Mouse (Mus musculus): ENCODE measurements around the gene Camk2b. TPM values are rescaled to one million over a fixed set of nuclear protein-coding genes. Genes with fewer than 3 reads are reported as not detected.
"Not testable (repeated sequence)": the region's sequence is repeated elsewhere in the genome, so short reads cannot be mapped to it uniquely, and the experiment has no call there.

The Camk2b gene
- polyA plus RNA-seq, 1 experiment from 2014 or later = 51.6 TPM

- H3K4me1 ChIP-seq (ENCODE audit: control insufficient read depth, insufficient read depth, low read length); H3K4me2 ChIP-seq (ENCODE audit: low read length); H3K9ac ChIP-seq (ENCODE audit: low read length); H3K9me3 ChIP-seq (replicated peaks; ENCODE audit: control insufficient read depth, low read length); H3K4me3 ChIP-seq (ENCODE audit: low read depth, low read length); DNase-seq (ENCODE audit: low spot score); ATAC-seq; H3K27ac ChIP-seq (ENCODE audit: low read depth, low read length); H3K36me3 ChIP-seq (ENCODE audit: control insufficient read depth, insufficient read depth, low read length); H3K27me3 ChIP-seq (replicated peaks; ENCODE audit: control insufficient read depth, insufficient read depth, low read length): not testable (repeated sequence)
- 94% methylated on average over 11 of the region's 11 CpGs for WGBS
Observed at GRCm38 (mm10) chr11:5934531-5934930, 131.6 kb downstream of the Camk2b start.

DNA sequence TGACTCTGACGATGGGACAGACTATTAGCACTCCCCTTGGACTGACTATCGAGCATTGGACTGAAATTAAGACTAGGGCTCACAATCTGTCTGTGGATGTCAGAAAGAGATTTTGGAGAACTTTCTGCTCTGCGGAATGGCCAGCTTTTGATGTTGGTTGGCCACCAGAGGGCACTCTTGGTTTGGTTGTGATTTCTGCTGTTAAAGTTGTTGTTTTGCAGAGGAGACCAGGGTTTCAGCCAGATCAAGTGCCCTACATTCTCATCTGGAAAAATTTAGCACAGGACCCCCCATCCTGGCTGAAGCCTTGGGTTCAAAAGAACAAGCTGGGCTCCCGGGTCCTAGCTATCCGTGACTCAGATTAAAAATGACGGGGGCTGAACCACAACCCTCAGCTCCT, 134.2 kb downstream of the Camk2b start:
- H3K27ac ChIP-seq (ENCODE audit: low read depth, low read length); H3K4me1 ChIP-seq (ENCODE audit: control insufficient read depth, insufficient read depth, low read length); H3K4me3 ChIP-seq (ENCODE audit: low read depth, low read length); H3K27me3 ChIP-seq (replicated peaks; ENCODE audit: control insufficient read depth, insufficient read depth, low read length); H3K9ac ChIP-seq (ENCODE audit: low read length); H3K9me3 ChIP-seq (replicated peaks; ENCODE audit: control insufficient read depth, low read length); H3K4me2 ChIP-seq (ENCODE audit: low read length); ATAC-seq; H3K36me3 ChIP-seq (ENCODE audit: control insufficient read depth, insufficient read depth, low read length): not testable (repeated sequence)
- peak; percentile 12 for DNase-seq (ENCODE audit: low spot score)
- 86% methylated on average over 6 of the region's 6 CpGs for WGBS

- H3K4me1 ChIP-seq (ENCODE audit: control insufficient read depth, insufficient read depth, low read length) = no peaks in the 10 kb centered on the region
- H3K27ac ChIP-seq (ENCODE audit: low read depth, low read length) = no peak overlapping the region
- DNase-seq (ENCODE audit: low spot score) (no peak), ATAC-seq (no peak)
- no peaks in the 10 kb centered on the region for H3K9me3 ChIP-seq (replicated peaks; ENCODE audit: control insufficient read depth, low read length)
- no peaks in the 10 kb centered on the region for H3K27me3 ChIP-seq (replicated peaks; ENCODE audit: control insufficient read depth, insufficient read depth, low read length)
- no peak overlapping the region for H3K4me3 ChIP-seq (ENCODE audit: low read depth, low read length)
- 83% methylated on average over 1 of the region's 1 CpGs for WGBS
- H3K9ac ChIP-seq (ENCODE audit: low read length) = no peak overlapping the region
- H3K4me2 ChIP-seq (ENCODE audit: low read length) = no peak overlapping the region
- no peaks in the 10 kb centered on the region for H3K36me3 ChIP-seq (ENCODE audit: control insufficient read depth, insufficient read depth, low read length)
Observed at GRCm38 (mm10) chr11:5930578-5930977, 135.6 kb downstream of the Camk2b start.

DNA sequence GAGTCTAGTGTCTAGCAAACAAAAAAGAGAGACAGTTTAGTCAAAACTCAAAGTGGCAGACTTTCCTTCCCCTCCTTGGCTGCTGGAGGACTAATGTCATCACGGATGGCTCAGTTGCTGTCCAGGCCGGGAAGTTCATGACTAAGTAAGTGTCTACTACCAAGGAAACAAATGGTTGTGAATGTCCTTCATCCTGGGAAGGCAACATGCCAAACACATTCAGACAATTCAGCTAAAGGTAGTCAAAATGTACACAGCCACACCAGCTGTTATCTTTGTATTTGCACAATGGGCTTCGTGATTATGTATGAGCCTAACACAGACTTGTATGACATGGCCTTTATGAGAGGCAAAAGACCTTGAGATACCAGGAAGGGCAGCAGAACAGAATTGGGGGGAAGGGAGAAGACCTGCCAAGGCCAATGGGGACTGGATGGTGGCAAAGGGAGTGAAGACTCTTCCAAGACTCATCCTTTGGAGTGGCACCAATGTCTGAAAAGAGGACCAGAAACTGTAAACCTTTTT, 139.4 kb downstream of the Camk2b start:
- H3K27me3 ChIP-seq (replicated peaks; ENCODE audit: control insufficient read depth, insufficient read depth, low read length) = no peaks in the 10 kb centered on the region
- H3K9me3 ChIP-seq (replicated peaks; ENCODE audit: control insufficient read depth, low read length) = no peaks in the 10 kb centered on the region
- H3K9ac ChIP-seq (ENCODE audit: low read length) = no peak overlapping the region
- DNase-seq (ENCODE audit: low spot score) (no peak), ATAC-seq (no peak)
- H3K4me1 ChIP-seq (ENCODE audit: control insufficient read depth, insufficient read depth, low read length) = no peaks in the 10 kb centered on the region
- no peak overlapping the region for H3K4me2 ChIP-seq (ENCODE audit: low read length)
- H3K4me3 ChIP-seq (ENCODE audit: low read depth, low read length) = no peak overlapping the region
- H3K36me3 ChIP-seq (ENCODE audit: control insufficient read depth, insufficient read depth, low read length) = no peaks in the 10 kb centered on the region
- H3K27ac ChIP-seq (ENCODE audit: low read depth, low read length) = no peak overlapping the region
- 81% methylated on average over 3 of the region's 3 CpGs for WGBS

- Histone ChIP-seq H3K4me2 (ENCODE audit: low read length) (no peak overlapping the region), H3K27me3 (replicated peaks; ENCODE audit: control insufficient read depth, insufficient read depth, low read length) (no peaks in the 10 kb centered on the region), H3K9ac (ENCODE audit: low read length) (no peak overlapping the region), H3K4me3 (ENCODE audit: low read depth, low read length) (no peak overlapping the region), H3K27ac (ENCODE audit: low read depth, low read length) (no peak overlapping the region), H3K4me1 (ENCODE audit: control insufficient read depth, insufficient read depth, low read length) (no peaks in the 10 kb centered on the region), H3K9me3 (replicated peaks; ENCODE audit: control insufficient read depth, low read length) (no peaks in the 10 kb centered on the region), H3K36me3 (ENCODE audit: control insufficient read depth, insufficient read depth, low read length) (no peaks in the 10 kb centered on the region)
- no peak for ATAC-seq
- no peak for DNase-seq (ENCODE audit: low spot score)
- WGBS = 63% methylated on average over 8 of the region's 8 CpGs
Observed at GRCm38 (mm10) chr11:5924699-5925098, 141.5 kb downstream of the Camk2b start.

- no peaks in the 10 kb centered on the region for H3K4me1 ChIP-seq (ENCODE audit: control insufficient read depth, insufficient read depth, low read length)
- H3K27ac ChIP-seq (ENCODE audit: low read depth, low read length) = no peak overlapping the region
- H3K36me3 ChIP-seq (ENCODE audit: control insufficient read depth, insufficient read depth, low read length) = no peaks in the 10 kb centered on the region
- H3K9ac ChIP-seq (ENCODE audit: low read length) = no peak overlapping the region
- no peak for ATAC-seq
- no peak for DNase-seq (ENCODE audit: low spot score)
- no peaks in the 10 kb centered on the region for H3K27me3 ChIP-seq (replicated peaks; ENCODE audit: control insufficient read depth, insufficient read depth, low read length)
- H3K9me3 ChIP-seq (replicated peaks; ENCODE audit: control insufficient read depth, low read length) = no peaks in the 10 kb centered on the region
- no peak overlapping the region for H3K4me3 ChIP-seq (ENCODE audit: low read depth, low read length)
- WGBS = 33% methylated on average over 17 of the region's 17 CpGs
- H3K4me2 ChIP-seq (ENCODE audit: low read length) = no peak overlapping the region
Observed at GRCm38 (mm10) chr11:5920323-5920960, 145.7 kb downstream of the Camk2b start.

Other genes with a start within 250 kb of the Camk2b start
- 3.9 and 5.3 TPM in 2 replicates for gene Polm, start 228.3 kb downstream of the Camk2b start, polyA plus RNA-seq (2014; fragmentation: Nextera tagmentation; extraction: Ambion mirVana)
- gene Aebp1, start 204.4 kb downstream of the Camk2b start, polyA plus RNA-seq (2014; fragmentation: Nextera tagmentation; extraction: Ambion mirVana) = 6.8 and 13.0 TPM in 2 replicates
- gene Pold2, start 188.1 kb downstream of the Camk2b start, polyA plus RNA-seq (2014; fragmentation: Nextera tagmentation; extraction: Ambion mirVana) = 65.0 and 73.0 TPM in 2 replicates
- gene Myl7, start 167.6 kb downstream of the Camk2b start, polyA plus RNA-seq (2014; fragmentation: Nextera tagmentation; extraction: Ambion mirVana) = not detected in 2 replicates
- 6.5 and 7.3 TPM in 2 replicates for gene Gck, start 116.3 kb downstream of the Camk2b start, polyA plus RNA-seq (2014; fragmentation: Nextera tagmentation; extraction: Ambion mirVana)
- 46.3 and 47.5 TPM in 2 replicates for gene Ykt6, start 110.7 kb downstream of the Camk2b start, polyA plus RNA-seq (2014; fragmentation: Nextera tagmentation; extraction: Ambion mirVana)
- 0.35 and 0.95 TPM in 2 replicates for gene A730071L15Rik, start 133.7 kb upstream of the Camk2b start, polyA plus RNA-seq (2014; fragmentation: Nextera tagmentation; extraction: Ambion mirVana)
- gene Nudcd3, start 134.1 kb upstream of the Camk2b start, polyA plus RNA-seq (2014; fragmentation: Nextera tagmentation; extraction: Ambion mirVana) = 49.7 and 50.3 TPM in 2 replicates
- 0.05 TPM in 1 of 2 replicates, not detected in the other for gene Npc1l1, start 163.8 kb upstream of the Camk2b start, polyA plus RNA-seq (2014; fragmentation: Nextera tagmentation; extraction: Ambion mirVana)
- gene Ddx56, start 201.4 kb upstream of the Camk2b start, polyA plus RNA-seq (2014; fragmentation: Nextera tagmentation; extraction: Ambion mirVana) = 84.3 and 91.7 TPM in 2 replicates
- gene Tmed4, start 208.5 kb upstream of the Camk2b start, polyA plus RNA-seq (2014; fragmentation: Nextera tagmentation; extraction: Ambion mirVana) = 171 and 172 TPM in 2 replicates
- gene Ogdh, start 225.3 kb upstream of the Camk2b start, polyA plus RNA-seq (2014; fragmentation: Nextera tagmentation; extraction: Ambion mirVana) = 54.8 and 72.0 TPM in 2 replicates